Mouse (Mus musculus): ENCODE data around the gene Slc46a3.

Slc46a3 gene

GRCm38 (mm10) chr5:147895436-147896198 is 1.0 kb upstream of the Slc46a3 start:
- DNase-seq (ENCODE audit: low spot score): peak; percentile 42

DNA sequence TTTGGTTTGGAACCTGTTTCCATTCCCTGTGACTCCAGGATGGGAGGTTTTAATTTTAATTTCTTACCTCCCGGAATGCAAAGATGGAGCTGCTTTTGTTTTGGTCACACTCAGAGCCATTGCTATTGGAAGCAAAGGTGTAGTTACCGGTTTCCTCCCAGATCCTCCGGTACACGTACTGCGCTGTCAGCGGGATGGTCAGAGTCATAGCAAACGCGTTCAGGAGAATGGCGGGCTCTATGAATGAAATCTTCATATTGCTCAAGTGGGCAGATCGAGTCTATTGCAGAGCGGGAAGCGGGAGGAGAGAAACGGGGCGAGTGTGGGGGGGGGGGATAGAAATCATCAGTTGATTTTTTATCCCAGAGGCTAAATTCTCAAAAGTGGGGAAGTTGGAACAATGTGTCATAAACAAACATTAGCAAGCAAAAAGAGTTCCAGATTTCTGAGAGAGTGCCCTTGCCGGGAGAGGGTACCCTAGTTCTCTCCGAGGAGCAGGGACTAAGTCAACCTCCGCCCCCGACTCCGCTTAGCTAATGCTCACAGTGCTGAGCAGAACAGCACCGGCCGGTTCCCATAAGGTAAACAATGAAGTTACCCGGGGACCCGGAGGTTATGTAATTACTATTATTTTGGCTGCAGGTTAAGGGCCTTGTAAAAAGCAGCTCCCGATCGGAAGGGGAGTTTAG is 705 bp downstream of the Slc46a3 start:
- no peak for DNase-seq (ENCODE audit: low spot score)

DNA sequence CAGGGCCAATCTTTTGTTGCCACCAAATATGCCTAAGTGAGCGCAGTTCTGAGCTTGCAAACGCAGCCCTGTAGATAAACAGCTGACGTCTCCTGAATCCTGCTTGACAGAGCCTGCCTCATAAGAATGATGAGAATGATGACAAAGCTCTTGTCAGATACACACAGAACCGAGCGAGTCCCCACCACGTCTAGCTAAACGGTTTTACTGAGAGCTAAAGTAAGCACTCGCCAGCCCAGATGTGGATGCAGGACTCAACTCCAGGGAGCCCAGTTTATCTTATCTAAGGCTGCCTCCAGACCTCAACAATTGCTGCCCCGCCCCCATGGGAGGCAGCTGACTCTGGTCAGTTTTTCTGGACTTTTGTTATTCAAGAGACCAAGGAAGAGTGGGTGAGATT is 1.5 kb downstream of the Slc46a3 start:
- no peak for DNase-seq (ENCODE audit: low spot score)

- no peak for DNase-seq (ENCODE audit: low spot score)
Measured at GRCm38 (mm10) chr5:147892735-147893134, 1.9 kb downstream of the Slc46a3 start.

DNA sequence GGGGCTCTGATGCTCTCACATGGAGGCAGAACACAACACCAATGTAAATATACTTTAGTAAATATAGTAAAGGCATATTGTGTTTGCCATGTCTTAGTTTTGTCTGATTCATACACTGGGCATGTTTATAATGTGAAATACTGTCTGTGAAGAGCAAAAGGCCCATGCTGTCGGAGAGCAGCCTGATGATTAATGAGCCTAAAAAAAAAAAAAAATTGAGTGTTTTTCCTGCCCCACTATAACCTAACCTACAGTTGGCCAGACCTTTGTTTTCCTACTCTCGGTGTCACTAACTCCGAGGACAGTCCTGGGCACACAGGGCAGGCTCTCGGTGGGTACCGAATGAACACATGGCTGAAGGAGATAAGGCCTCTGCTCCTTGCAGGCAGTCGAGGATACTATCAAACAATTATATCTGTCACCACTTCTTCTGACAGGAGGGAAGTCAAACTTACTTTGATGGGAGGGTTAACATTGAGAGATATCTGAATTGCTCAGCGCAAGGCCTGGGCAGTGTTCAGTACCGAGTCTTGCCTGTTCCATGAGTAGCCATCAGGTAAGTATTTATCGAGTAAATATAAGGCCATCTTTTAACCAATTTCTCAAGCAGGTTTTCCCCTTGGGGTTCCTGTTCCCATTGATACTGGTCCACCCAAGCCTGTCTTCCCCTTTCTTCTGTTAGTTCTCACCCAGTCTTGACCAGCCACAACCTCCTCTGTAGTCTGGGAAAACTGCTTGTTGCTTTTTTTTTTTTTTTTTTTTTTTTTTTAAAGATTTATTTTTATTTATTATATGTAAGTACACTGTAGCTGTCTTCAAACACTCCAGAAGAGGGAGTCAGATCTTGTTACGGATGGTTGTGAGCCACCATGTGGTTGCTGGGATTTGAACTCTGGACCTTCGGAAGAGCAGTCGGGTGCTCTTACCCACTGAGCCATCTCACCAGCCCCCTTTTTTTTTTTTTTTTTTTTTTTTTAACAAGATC is 6.0 kb downstream of the Slc46a3 start:
- no peak for DNase-seq (ENCODE audit: low spot score)

- no peak for DNase-seq (ENCODE audit: low spot score)
Measured at GRCm38 (mm10) chr5:147883581-147883980, 11.0 kb downstream of the Slc46a3 start.

GRCm38 (mm10) chr5:147879971-147880682 is 14.5 kb downstream of the Slc46a3 start:
- DNase-seq (ENCODE audit: low spot score): no peak

GRCm38 (mm10) chr5:147877520-147877919 is 17.1 kb downstream of the Slc46a3 start:
- no peak for DNase-seq (ENCODE audit: low spot score)

GRCm38 (mm10) chr5:147875210-147875609 is 19.4 kb downstream of the Slc46a3 start:
- no peak for DNase-seq (ENCODE audit: low spot score)

DNA sequence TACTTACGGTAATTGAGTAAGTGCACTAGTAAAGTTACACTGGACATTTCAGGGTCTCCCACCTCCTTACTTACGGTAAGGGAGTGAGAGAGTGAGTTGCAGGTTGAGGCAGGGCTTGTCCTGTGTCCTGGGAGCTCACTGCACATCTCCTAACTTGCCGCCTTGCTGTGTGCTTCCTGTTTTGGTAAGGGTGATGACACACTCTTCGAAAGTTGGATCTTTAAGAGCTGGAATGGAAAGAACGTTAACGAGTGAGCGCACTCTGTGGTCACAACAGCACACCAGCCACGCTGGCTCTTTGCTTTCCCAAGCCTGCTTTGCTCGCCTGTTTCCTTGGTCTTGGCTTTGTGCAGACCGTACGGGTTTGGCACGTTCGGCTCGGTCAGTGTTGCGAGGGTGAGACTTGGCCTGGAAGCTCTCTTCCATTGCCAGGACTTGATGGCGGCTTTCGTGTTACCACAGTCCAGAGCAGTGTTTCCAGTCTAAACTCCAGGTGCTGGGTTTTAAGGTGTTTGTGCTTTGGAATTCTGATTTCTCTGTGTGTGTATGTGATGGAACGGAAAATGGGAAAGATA is 20.0 kb downstream of the Slc46a3 start:
- DNase-seq (ENCODE audit: low spot score): no peak

DNA sequence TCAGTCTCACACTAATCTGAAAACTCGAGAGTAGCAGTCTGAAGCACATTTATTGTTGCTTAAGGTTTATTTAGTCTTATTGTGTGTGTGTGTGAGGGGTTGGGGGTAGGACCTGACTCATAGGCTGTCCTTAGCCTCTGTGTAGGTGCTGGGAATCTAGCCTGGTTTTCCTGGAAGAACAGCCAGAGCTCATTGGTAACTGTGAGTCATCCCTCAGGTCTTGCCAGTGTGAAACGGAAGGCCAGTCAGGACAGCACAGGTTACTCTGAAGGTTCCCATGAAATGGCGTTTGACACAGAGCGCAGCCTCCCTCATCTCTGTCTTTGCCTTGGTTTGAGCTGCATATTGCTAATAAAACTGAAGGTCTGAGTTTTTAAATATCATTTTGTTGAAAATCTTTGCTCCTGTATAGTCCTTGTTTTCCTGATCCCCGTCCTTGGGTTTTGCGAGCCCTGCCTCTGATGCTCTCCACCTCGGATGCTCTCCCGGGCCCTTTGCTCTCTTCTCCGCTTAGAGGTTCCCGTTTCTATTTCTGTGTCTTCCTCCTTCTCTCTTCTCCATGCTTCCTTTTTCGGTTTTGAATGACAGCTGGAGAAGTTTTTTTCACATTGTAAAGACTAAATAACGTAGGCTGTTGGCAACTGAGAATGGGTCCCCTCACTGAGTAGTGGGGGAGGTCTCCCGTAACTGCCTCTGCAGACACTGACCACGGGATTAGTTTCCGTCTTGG is 23.4 kb downstream of the Slc46a3 start:
- no peak for DNase-seq (ENCODE audit: low spot score)

- no peak for DNase-seq (ENCODE audit: low spot score)
Measured at GRCm38 (mm10) chr5:147870296-147870695, 24.3 kb downstream of the Slc46a3 start.

DNA sequence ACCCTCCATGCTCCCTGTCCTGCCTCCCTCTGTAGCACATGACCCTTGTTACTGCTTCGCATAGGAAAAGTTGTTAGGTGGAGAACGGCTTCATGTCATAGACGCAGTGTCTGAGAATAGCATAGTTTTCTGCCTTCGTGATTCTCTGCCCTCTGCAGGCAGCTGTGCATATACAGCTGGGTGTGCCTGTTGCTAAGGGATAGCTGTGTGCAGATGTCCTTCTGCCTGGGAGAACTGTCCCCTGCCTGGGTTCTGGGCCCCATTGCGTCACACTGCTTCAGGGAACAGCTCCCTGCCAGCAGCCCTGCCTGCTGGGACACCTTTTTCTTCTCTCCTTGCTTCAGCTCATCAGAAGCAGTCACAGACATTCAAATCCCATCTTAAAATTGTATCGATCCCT is 25.0 kb downstream of the Slc46a3 start:
- DNase-seq (ENCODE audit: low spot score): no peak

GRCm38 (mm10) chr5:147868674-147869073 is 25.9 kb downstream of the Slc46a3 start:
- no peak for DNase-seq (ENCODE audit: low spot score)

- peak; percentile 89 for DNase-seq (ENCODE audit: low spot score)
Measured at GRCm38 (mm10) chr5:147860449-147861261, 34.0 kb downstream of the Slc46a3 start, which contains the start of gene Pomp. TSS of gene Pomp (plus strand) at chr5:147860461.

GRCm38 (mm10) chr5:147860076-147860448 is 34.6 kb downstream of the Slc46a3 start:
- DNase-seq (ENCODE audit: low spot score): no peak

DNA sequence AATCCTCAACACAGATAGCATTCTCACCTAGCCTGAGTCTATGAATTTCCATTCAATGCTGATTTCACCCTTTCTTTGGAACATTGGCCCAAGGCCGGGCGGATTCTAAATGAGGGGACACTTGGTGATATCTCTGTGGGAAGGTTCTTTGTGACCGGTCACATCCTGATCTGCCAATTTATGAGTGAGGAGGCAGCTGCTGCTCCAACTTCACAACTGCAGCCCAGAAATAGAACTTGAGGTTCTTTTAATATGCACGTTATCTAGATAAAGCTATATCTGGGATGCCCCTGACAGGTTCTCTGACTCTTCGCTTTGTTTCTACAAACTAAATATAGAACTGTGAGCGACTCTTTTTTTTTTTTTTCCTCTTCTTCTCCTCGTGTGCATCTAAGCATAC is 44.4 kb downstream of the Slc46a3 start:
- DNase-seq (ENCODE audit: low spot score): no peak

- DNase-seq (ENCODE audit: low spot score): peak; percentile 20
Measured at GRCm38 (mm10) chr5:147848164-147848863, 46.3 kb downstream of the Slc46a3 start.

DNA sequence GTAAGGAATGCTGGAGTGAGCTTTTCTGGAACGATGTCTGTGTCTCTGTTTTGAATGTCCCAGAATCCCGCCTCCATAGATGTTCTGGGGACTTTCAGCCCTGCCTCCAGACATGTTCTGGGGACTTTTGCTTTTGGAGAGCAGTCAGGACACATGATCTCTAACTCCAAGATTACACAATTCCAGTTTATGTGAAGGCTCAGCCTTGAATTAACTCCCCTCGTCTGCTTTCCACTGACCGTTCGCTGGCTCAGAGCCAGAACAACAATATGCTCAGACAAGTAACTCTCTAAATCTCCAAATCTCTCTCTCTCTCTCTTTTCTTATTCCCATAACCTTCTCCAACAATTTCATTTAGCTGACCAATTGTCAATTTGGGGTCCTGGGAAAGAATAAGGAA is 47.3 kb downstream of the Slc46a3 start:
- DNase-seq (ENCODE audit: low spot score): no peak
